Mouse (Mus musculus): ENCODE results near the gene Klk14. TPM values are rescaled to one million over a fixed set of nuclear protein-coding genes. Genes with fewer than 3 reads are reported as not detected.

Gene Klk14
- polyA plus RNA-seq (2011; ENCODE audit: insufficient read depth, insufficient read length, low read depth, missing spikeins): not detected in 2 replicates

GRCm38 (mm10) chr7:43690118-43690517 lies at the start of gene Klk14:
Klk14 (plus strand) TSS chr7:43690418.
- H3K27ac ChIP-seq (ENCODE audit: insufficient read depth, low read length): no peak within 1 kb of the TSS
- H3K36me3 ChIP-seq (ENCODE audit: control insufficient read depth, insufficient read depth, low read length, poor library complexity, severe bottlenecking): no peaks in the 10 kb centered on the region
- no peak within 1 kb of the TSS for H3K9ac ChIP-seq (ENCODE audit: low read depth, poor library complexity, severe bottlenecking)
- no peak for TF ChIP-seq EP300 (IDR thresholded peaks at IDR 0.05; ENCODE audit: insufficient read depth, low read depth, low read length)
- no peak for TF ChIP-seq CTCF (IDR thresholded peaks at IDR 0.05; ENCODE audit: low read depth, low read length)
- TF ChIP-seq POLR2A (IDR thresholded peaks at IDR 0.05; ENCODE audit: insufficient read depth, low read length): no peak
- no peaks in the 10 kb centered on the region for H3K4me1 ChIP-seq (ENCODE audit: control insufficient read depth, insufficient read depth, low read length)
- no peaks in the 10 kb centered on the region for H3K9me3 ChIP-seq (replicated peaks; ENCODE audit: control insufficient read depth, insufficient read depth, low read length, poor library complexity, severe bottlenecking)
- H3K4me3 ChIP-seq (ENCODE audit: low read depth, low read length): no peak within 1 kb of the TSS
- H3K27me3 ChIP-seq (ENCODE audit: control insufficient read depth, insufficient read depth, low read length, poor library complexity, severe bottlenecking): no peaks in the 10 kb centered on the region

- H3K36me3 ChIP-seq (ENCODE audit: control insufficient read depth, insufficient read depth, low read length, poor library complexity, severe bottlenecking): no peaks in the 10 kb centered on the region
- TF ChIP-seq EP300 (IDR thresholded peaks at IDR 0.05; ENCODE audit: insufficient read depth, low read depth, low read length): no peak
- TF ChIP-seq CTCF (IDR thresholded peaks at IDR 0.05; ENCODE audit: low read depth, low read length): no peak
- TF ChIP-seq POLR2A (IDR thresholded peaks at IDR 0.05; ENCODE audit: insufficient read depth, low read length): no peak
- H3K9me3 ChIP-seq (replicated peaks; ENCODE audit: control insufficient read depth, insufficient read depth, low read length, poor library complexity, severe bottlenecking): no peaks in the 10 kb centered on the region
- H3K9ac ChIP-seq (ENCODE audit: low read depth, poor library complexity, severe bottlenecking): no peak overlapping the region
- H3K4me3 ChIP-seq (ENCODE audit: low read depth, low read length): no peak overlapping the region
- no peaks in the 10 kb centered on the region for H3K27me3 ChIP-seq (ENCODE audit: control insufficient read depth, insufficient read depth, low read length, poor library complexity, severe bottlenecking)
- no peak overlapping the region for H3K27ac ChIP-seq (ENCODE audit: insufficient read depth, low read length)
- no peaks in the 10 kb centered on the region for H3K4me1 ChIP-seq (ENCODE audit: control insufficient read depth, insufficient read depth, low read length)
Measured at GRCm38 (mm10) chr7:43642587-43642986, 47.6 kb upstream of the Klk14 start.

GRCm38 (mm10) chr7:43643046-43643652 lies 47.1 kb upstream of the Klk14 start:
- Histone ChIP-seq H3K36me3 (ENCODE audit: control insufficient read depth, insufficient read depth, low read length, poor library complexity, severe bottlenecking) (no peaks in the 10 kb centered on the region), H3K9me3 (replicated peaks; ENCODE audit: control insufficient read depth, insufficient read depth, low read length, poor library complexity, severe bottlenecking) (no peaks in the 10 kb centered on the region), H3K27me3 (ENCODE audit: control insufficient read depth, insufficient read depth, low read length, poor library complexity, severe bottlenecking) (no peaks in the 10 kb centered on the region), H3K27ac (ENCODE audit: insufficient read depth, low read length) (no peak overlapping the region), H3K4me3 (ENCODE audit: low read depth, low read length) (no peak overlapping the region), H3K4me1 (ENCODE audit: control insufficient read depth, insufficient read depth, low read length) (no peaks in the 10 kb centered on the region), H3K9ac (ENCODE audit: low read depth, poor library complexity, severe bottlenecking) (no peak overlapping the region)
- no peak for TF ChIP-seq EP300 (IDR thresholded peaks at IDR 0.05; ENCODE audit: insufficient read depth, low read depth, low read length)
- TF ChIP-seq CTCF (IDR thresholded peaks at IDR 0.05; ENCODE audit: low read depth, low read length): no peak
- no peak for TF ChIP-seq POLR2A (IDR thresholded peaks at IDR 0.05; ENCODE audit: insufficient read depth, low read length)

GRCm38 (mm10) chr7:43652683-43653082 lies 37.5 kb upstream of the Klk14 start:
- Histone ChIP-seq H3K4me3 (ENCODE audit: low read depth, low read length) (no peak overlapping the region), H3K9me3 (replicated peaks; ENCODE audit: control insufficient read depth, insufficient read depth, low read length, poor library complexity, severe bottlenecking) (no peaks in the 10 kb centered on the region), H3K27me3 (ENCODE audit: control insufficient read depth, insufficient read depth, low read length, poor library complexity, severe bottlenecking) (no peaks in the 10 kb centered on the region), H3K36me3 (ENCODE audit: control insufficient read depth, insufficient read depth, low read length, poor library complexity, severe bottlenecking) (no peaks in the 10 kb centered on the region), H3K9ac (ENCODE audit: low read depth, poor library complexity, severe bottlenecking) (no peak overlapping the region), H3K4me1 (ENCODE audit: control insufficient read depth, insufficient read depth, low read length) (no peaks in the 10 kb centered on the region), H3K27ac (ENCODE audit: insufficient read depth, low read length) (no peak overlapping the region)
- TF ChIP-seq EP300 (IDR thresholded peaks at IDR 0.05; ENCODE audit: insufficient read depth, low read depth, low read length): no peak
- no peak for TF ChIP-seq POLR2A (IDR thresholded peaks at IDR 0.05; ENCODE audit: insufficient read depth, low read length)
- TF ChIP-seq CTCF (IDR thresholded peaks at IDR 0.05; ENCODE audit: low read depth, low read length): no peak

- H3K27me3 ChIP-seq (ENCODE audit: control insufficient read depth, insufficient read depth, low read length, poor library complexity, severe bottlenecking): no peaks in the 10 kb centered on the region
- no peaks in the 10 kb centered on the region for H3K4me1 ChIP-seq (ENCODE audit: control insufficient read depth, insufficient read depth, low read length)
- H3K27ac ChIP-seq (ENCODE audit: insufficient read depth, low read length): no peak overlapping the region
- TF ChIP-seq POLR2A (IDR thresholded peaks at IDR 0.05; ENCODE audit: insufficient read depth, low read length) (no peak), EP300 (IDR thresholded peaks at IDR 0.05; ENCODE audit: insufficient read depth, low read depth, low read length) (no peak), CTCF (IDR thresholded peaks at IDR 0.05; ENCODE audit: low read depth, low read length) (no peak)
- no peaks in the 10 kb centered on the region for H3K9me3 ChIP-seq (replicated peaks; ENCODE audit: control insufficient read depth, insufficient read depth, low read length, poor library complexity, severe bottlenecking)
- H3K9ac ChIP-seq (ENCODE audit: low read depth, poor library complexity, severe bottlenecking): no peak overlapping the region
- H3K36me3 ChIP-seq (ENCODE audit: control insufficient read depth, insufficient read depth, low read length, poor library complexity, severe bottlenecking): no peaks in the 10 kb centered on the region
- H3K4me3 ChIP-seq (ENCODE audit: low read depth, low read length): no peak overlapping the region
Measured at GRCm38 (mm10) chr7:43654519-43654918, 35.7 kb upstream of the Klk14 start.

GRCm38 (mm10) chr7:43656232-43656631 lies 34.0 kb upstream of the Klk14 start:
- H3K4me3 ChIP-seq (ENCODE audit: low read depth, low read length): no peak overlapping the region
- TF ChIP-seq EP300 (IDR thresholded peaks at IDR 0.05; ENCODE audit: insufficient read depth, low read depth, low read length) (no peak), CTCF (IDR thresholded peaks at IDR 0.05; ENCODE audit: low read depth, low read length) (no peak), POLR2A (IDR thresholded peaks at IDR 0.05; ENCODE audit: insufficient read depth, low read length) (no peak)
- no peaks in the 10 kb centered on the region for H3K4me1 ChIP-seq (ENCODE audit: control insufficient read depth, insufficient read depth, low read length)
- H3K27me3 ChIP-seq (ENCODE audit: control insufficient read depth, insufficient read depth, low read length, poor library complexity, severe bottlenecking): no peaks in the 10 kb centered on the region
- H3K27ac ChIP-seq (ENCODE audit: insufficient read depth, low read length): no peak overlapping the region
- H3K9me3 ChIP-seq (replicated peaks; ENCODE audit: control insufficient read depth, insufficient read depth, low read length, poor library complexity, severe bottlenecking): no peaks in the 10 kb centered on the region
- H3K9ac ChIP-seq (ENCODE audit: low read depth, poor library complexity, severe bottlenecking): no peak overlapping the region
- no peaks in the 10 kb centered on the region for H3K36me3 ChIP-seq (ENCODE audit: control insufficient read depth, insufficient read depth, low read length, poor library complexity, severe bottlenecking)
